Mouse (Mus musculus) lung, embryonic 15.5 days (tissue): Measurements from ENCODE around the gene Phospho1. TPM values are rescaled to one million over a fixed set of nuclear protein-coding genes. Genes with fewer than 3 reads are reported as not detected.
A peak's percentile ranks its signal among the peaks of the same experiment; 100 is the strongest.

Experiments used
- ATAC-seq: fragments of 200-750 bp; cut with Nextera tagmentation; 2 replicates; pipeline ENCODE4 v1.8.0; 2017; ENCODE audit warnings: moderate number of reproducible peaks, borderline replicate concordance; ENCODE audit not compliant: low FRiP score, low TSS enrichment; ENCODE audit errors: extremely low read depth
- H3K27ac ChIP-seq: fragments of 300-500 bp; sonication (generic); 2 replicates; pipeline ENCODE4 v1.5.1; 2015; ENCODE audit warnings: moderate library complexity, mild to moderate bottlenecking, inconsistent platforms
- H3K27me3 ChIP-seq: fragments of 300-500 bp; sonication (generic); 2 replicates; pipeline ENCODE4 v1.6.1; 2015; ENCODE audit warnings: inconsistent platforms
- H3K36me3 ChIP-seq: fragments of 300-500 bp; sonication (generic); 2 replicates; pipeline ENCODE4 v1.6.1; 2015; ENCODE audit warnings: inconsistent platforms
- H3K4me1 ChIP-seq: fragments of 300-500 bp; sonication (generic); 2 replicates; pipeline ENCODE4 v1.6.1; 2015; ENCODE audit warnings: inconsistent platforms
- H3K4me2 ChIP-seq: fragments of 300-500 bp; sonication (generic); 2 replicates; pipeline ENCODE4 v1.6.1; 2015; ENCODE audit warnings: inconsistent platforms, mild to moderate bottlenecking, moderate library complexity
- H3K4me3 ChIP-seq: fragments of 300-500 bp; sonication (generic); 2 replicates; pipeline ENCODE4 v1.5.1; 2015; ENCODE audit warnings: mild to moderate bottlenecking, inconsistent platforms
- H3K9ac ChIP-seq: fragments of 300-500 bp; sonication (generic); 2 replicates; pipeline ENCODE4 v1.6.1; 2015; ENCODE audit warnings: inconsistent platforms
- H3K9me3 ChIP-seq: fragments of 300-500 bp; sonication (generic); 2 replicates; pipeline ENCODE4 v1.6.1; 2016; ENCODE audit warnings: inconsistent platforms
- WGBS: fragments of 180-500 bp; shearing (Covaris S2); methylation state at CpG from one replicate; pipeline ENCODE4 v1.1.7; 2015; 5-methylcytosine and 5-hydroxymethylcytosine counted together
- polyA plus RNA-seq: library from polyadenylated mRNA; unstranded; fragments of >200 nt; fragmentation: Nextera tagmentation; extraction: Ambion mirVana; gene quantifications from 2 replicates; pipeline ENCODE4 v1.2.1, GENCODE M21; 2015

The Phospho1 gene
- polyA plus RNA-seq, 1 experiment from 2014 or later = 0.32 TPM

- Histone ChIP-seq H3K4me2 (no peak overlapping the region), H3K4me1 (peaks cover 11% of the 10 kb centered on the region), H3K4me3 (no peak overlapping the region), H3K27ac (no peak overlapping the region), H3K36me3 (no peaks in the 10 kb centered on the region), H3K27me3 (peaks cover 18% of the 10 kb centered on the region), H3K9ac (no peak overlapping the region), H3K9me3 (no peaks in the 10 kb centered on the region)
- ATAC-seq = no peak
- 91% methylated on average over 8 of the region's 8 CpGs for WGBS
Observed at GRCm38 (mm10) chr11:95792950-95793509, 31.3 kb upstream of the Phospho1 start.

GRCm38 (mm10) chr11:95794201-95794600, 30.1 kb upstream of the Phospho1 start:
- no peak overlapping the region for H3K4me2 ChIP-seq
- no peaks in the 10 kb centered on the region for H3K36me3 ChIP-seq
- H3K27ac ChIP-seq = no peak overlapping the region
- ATAC-seq = no peak
- H3K4me3 ChIP-seq = no peak overlapping the region
- H3K9ac ChIP-seq = no peak overlapping the region
- H3K4me1 ChIP-seq = peaks cover 11% of the 10 kb centered on the region
- no peaks in the 10 kb centered on the region for H3K9me3 ChIP-seq
- peaks cover 18% of the 10 kb centered on the region for H3K27me3 ChIP-seq
- 50% methylated on average over 5 of the region's 5 CpGs for WGBS

GRCm38 (mm10) chr11:95795582-95795981, 28.7 kb upstream of the Phospho1 start:
- Histone ChIP-seq H3K27ac (no peak overlapping the region), H3K4me1 (peaks cover 11% of the 10 kb centered on the region), H3K4me3 (no peak overlapping the region), H3K36me3 (no peaks in the 10 kb centered on the region), H3K4me2 (no peak overlapping the region), H3K9me3 (no peaks in the 10 kb centered on the region), H3K27me3 (peaks cover 18% of the 10 kb centered on the region), H3K9ac (no peak overlapping the region)
- WGBS = 57% methylated on average over 5 of the region's 5 CpGs
- no peak for ATAC-seq

- H3K27ac ChIP-seq = no peak overlapping the region
- H3K36me3 ChIP-seq = no peaks in the 10 kb centered on the region
- ATAC-seq = no peak
- no peaks in the 10 kb centered on the region for H3K4me1 ChIP-seq
- H3K4me3 ChIP-seq = no peak overlapping the region
- H3K4me2 ChIP-seq = no peak overlapping the region
- H3K9ac ChIP-seq = no peak overlapping the region
- H3K9me3 ChIP-seq = no peaks in the 10 kb centered on the region
- H3K27me3 ChIP-seq = no peaks in the 10 kb centered on the region
- WGBS = 60% methylated on average over 5 of the region's 5 CpGs
Observed at GRCm38 (mm10) chr11:95805010-95805409, 19.3 kb upstream of the Phospho1 start.

- H3K27me3 ChIP-seq = no peaks in the 10 kb centered on the region
- ATAC-seq = peak; percentile 49; the same call in 1 of the 2 replicates
- no peak overlapping the region for H3K4me3 ChIP-seq
- WGBS = 30% methylated on average over 3 of the region's 3 CpGs
- H3K9me3 ChIP-seq = no peaks in the 10 kb centered on the region
- H3K27ac ChIP-seq = no peak overlapping the region
- H3K36me3 ChIP-seq = no peaks in the 10 kb centered on the region
- H3K4me2 ChIP-seq = no peak overlapping the region
- H3K9ac ChIP-seq = no peak overlapping the region
- H3K4me1 ChIP-seq = no peaks in the 10 kb centered on the region
Observed at GRCm38 (mm10) chr11:95805527-95805926, 18.8 kb upstream of the Phospho1 start.

- WGBS = 91% methylated on average over 5 of the region's 5 CpGs
- H3K27me3 ChIP-seq = no peaks in the 10 kb centered on the region
- no peaks in the 10 kb centered on the region for H3K36me3 ChIP-seq
- H3K9me3 ChIP-seq = no peaks in the 10 kb centered on the region
- no peak overlapping the region for H3K27ac ChIP-seq
- no peak overlapping the region for H3K4me2 ChIP-seq
- H3K9ac ChIP-seq = no peak overlapping the region
- H3K4me3 ChIP-seq = no peak overlapping the region
- H3K4me1 ChIP-seq = no peaks in the 10 kb centered on the region
- no peak for ATAC-seq
Observed at GRCm38 (mm10) chr11:95807884-95808283, 16.4 kb upstream of the Phospho1 start.

- Histone ChIP-seq H3K4me1 (no peaks in the 10 kb centered on the region), H3K27ac (no peak overlapping the region), H3K9ac (no peak overlapping the region), H3K36me3 (no peaks in the 10 kb centered on the region), H3K9me3 (no peaks in the 10 kb centered on the region), H3K4me2 (no peak overlapping the region), H3K4me3 (no peak overlapping the region), H3K27me3 (no peaks in the 10 kb centered on the region)
- 56% methylated on average over 5 of the region's 5 CpGs for WGBS
- peak; percentile 74; the same call in 1 of the 2 replicates for ATAC-seq
Observed at GRCm38 (mm10) chr11:95808448-95809011, 15.8 kb upstream of the Phospho1 start.

GRCm38 (mm10) chr11:95809603-95810002, 14.7 kb upstream of the Phospho1 start:
- no peak for ATAC-seq
- Histone ChIP-seq H3K9me3 (no peaks in the 10 kb centered on the region), H3K27ac (no peak overlapping the region), H3K4me1 (no peaks in the 10 kb centered on the region), H3K4me2 (no peak overlapping the region), H3K27me3 (no peaks in the 10 kb centered on the region), H3K9ac (no peak overlapping the region), H3K36me3 (no peaks in the 10 kb centered on the region), H3K4me3 (no peak overlapping the region)
- 44% methylated on average over 5 of the region's 5 CpGs for WGBS

- no peak overlapping the region for H3K4me2 ChIP-seq
- H3K36me3 ChIP-seq = no peaks in the 10 kb centered on the region
- H3K9ac ChIP-seq = no peak overlapping the region
- no peak overlapping the region for H3K4me3 ChIP-seq
- H3K9me3 ChIP-seq = no peaks in the 10 kb centered on the region
- ATAC-seq = no peak
- 65% methylated on average over 7 of the region's 7 CpGs for WGBS
- no peak overlapping the region for H3K27ac ChIP-seq
- no peaks in the 10 kb centered on the region for H3K27me3 ChIP-seq
- no peaks in the 10 kb centered on the region for H3K4me1 ChIP-seq
Observed at GRCm38 (mm10) chr11:95810828-95811227, 13.5 kb upstream of the Phospho1 start.

GRCm38 (mm10) chr11:95811741-95812140, 12.6 kb upstream of the Phospho1 start:
- H3K27ac ChIP-seq = no peak overlapping the region
- no peaks in the 10 kb centered on the region for H3K27me3 ChIP-seq
- ATAC-seq = no peak
- 75% methylated on average over 6 of the region's 6 CpGs for WGBS
- H3K36me3 ChIP-seq = no peaks in the 10 kb centered on the region
- no peaks in the 10 kb centered on the region for H3K4me1 ChIP-seq
- no peak overlapping the region for H3K4me3 ChIP-seq
- H3K9me3 ChIP-seq = no peaks in the 10 kb centered on the region
- H3K9ac ChIP-seq = no peak overlapping the region
- H3K4me2 ChIP-seq = no peak overlapping the region

- no peak overlapping the region for H3K27ac ChIP-seq
- no peak for ATAC-seq
- no peaks in the 10 kb centered on the region for H3K9me3 ChIP-seq
- no peak overlapping the region for H3K4me2 ChIP-seq
- no peak overlapping the region for H3K4me3 ChIP-seq
- H3K9ac ChIP-seq = no peak overlapping the region
- H3K4me1 ChIP-seq = no peaks in the 10 kb centered on the region
- H3K27me3 ChIP-seq = no peaks in the 10 kb centered on the region
- WGBS = 71% methylated on average over 4 of the region's 4 CpGs
- no peaks in the 10 kb centered on the region for H3K36me3 ChIP-seq
Observed at GRCm38 (mm10) chr11:95812224-95812623, 12.1 kb upstream of the Phospho1 start.

GRCm38 (mm10) chr11:95814101-95814500, 10.2 kb upstream of the Phospho1 start:
- Histone ChIP-seq H3K9me3 (no peaks in the 10 kb centered on the region), H3K27me3 (no peaks in the 10 kb centered on the region), H3K4me2 (no peak overlapping the region), H3K36me3 (no peaks in the 10 kb centered on the region), H3K9ac (no peak overlapping the region), H3K4me3 (no peak overlapping the region), H3K4me1 (no peaks in the 10 kb centered on the region), H3K27ac (no peak overlapping the region)
- no peak for ATAC-seq
- WGBS = 81% methylated on average over 2 of the region's 2 CpGs

GRCm38 (mm10) chr11:95814857-95815256, 9.4 kb upstream of the Phospho1 start:
- Histone ChIP-seq H3K36me3 (no peaks in the 10 kb centered on the region), H3K27me3 (no peaks in the 10 kb centered on the region), H3K4me3 (no peak overlapping the region), H3K9me3 (no peaks in the 10 kb centered on the region), H3K9ac (no peak overlapping the region), H3K4me1 (no peaks in the 10 kb centered on the region), H3K27ac (no peak overlapping the region), H3K4me2 (no peak overlapping the region)
- ATAC-seq = no peak
- WGBS = 58% methylated on average over 5 of the region's 5 CpGs
